Mouse (Mus musculus) liver, embryonic 13.5 days (tissue): ENCODE data around the gene Cox20. TPM values are rescaled to one million over a fixed set of nuclear protein-coding genes. Genes with fewer than 3 reads are reported as not detected.
"Not testable (repeated sequence)": the region's sequence is repeated elsewhere in the genome, so short reads cannot be mapped to it uniquely, and the experiment has no call there.

Experiments
- ATAC-seq: fragments of 200-750 bp; cut with Nextera tagmentation; 2 replicates; pipeline ENCODE4 v1.8.0; 2017; ENCODE audit warnings: low read depth, mild to moderate bottlenecking, moderate number of reproducible peaks, moderate library complexity
- DNase-seq: peaks from one replicate; pipeline ENCODE4 v3.0.0; 2022
- H3K27ac ChIP-seq: fragments of 300-500 bp; sonication (generic); 2 replicates; pipeline ENCODE4 v1.5.1; 2015; ENCODE audit warnings: moderate library complexity, mild to moderate bottlenecking, inconsistent platforms
- H3K27me3 ChIP-seq: fragments of 300-500 bp; sonication (generic); 2 replicates; pipeline ENCODE4 v1.6.1; 2015; ENCODE audit warnings: mild to moderate bottlenecking, inconsistent platforms
- H3K36me3 ChIP-seq: fragments of 300-500 bp; sonication (generic); 2 replicates; pipeline ENCODE4 v1.6.1; 2015; ENCODE audit warnings: mild to moderate bottlenecking, inconsistent platforms
- H3K4me1 ChIP-seq: fragments of 300-500 bp; sonication (generic); replicated peaks from 2 replicates; pipeline ENCODE4 v1.6.1; 2015; ENCODE audit warnings: inconsistent platforms
- H3K4me2 ChIP-seq: fragments of 300-500 bp; sonication (generic); 2 replicates; pipeline ENCODE4 v1.6.1; 2015; ENCODE audit warnings: inconsistent platforms, mild to moderate bottlenecking, moderate library complexity
- H3K4me3 ChIP-seq: fragments of 300-500 bp; sonication (generic); replicated peaks from 2 replicates; pipeline ENCODE4 v1.5.1; 2015; ENCODE audit warnings: mild to moderate bottlenecking, inconsistent platforms
- H3K9ac ChIP-seq: fragments of 300-500 bp; sonication (generic); 2 replicates; pipeline ENCODE4 v1.6.1; 2015; ENCODE audit warnings: mild to moderate bottlenecking, inconsistent platforms
- H3K9me3 ChIP-seq: fragments of 300-500 bp; sonication (generic); replicated peaks from 2 replicates; pipeline ENCODE4 v1.6.1; 2016; ENCODE audit warnings: inconsistent platforms
- WGBS: fragments of 180-500 bp; shearing (Covaris S2); methylation state at CpG from one replicate; pipeline ENCODE4 v1.1.7; 2015; ENCODE audit not compliant: insufficient replicate concordance; 5-methylcytosine and 5-hydroxymethylcytosine counted together
- polyA plus RNA-seq: library from polyadenylated mRNA; unstranded; fragments of >200 nt; fragmentation: Nextera tagmentation; extraction: Ambion mirVana; gene quantifications from 2 replicates; pipeline ENCODE4 v1.2.1, GENCODE M21; 2015

The Cox20 gene
- polyA plus RNA-seq, 1 experiment from 2014 or later = 96.7 TPM

DNA sequence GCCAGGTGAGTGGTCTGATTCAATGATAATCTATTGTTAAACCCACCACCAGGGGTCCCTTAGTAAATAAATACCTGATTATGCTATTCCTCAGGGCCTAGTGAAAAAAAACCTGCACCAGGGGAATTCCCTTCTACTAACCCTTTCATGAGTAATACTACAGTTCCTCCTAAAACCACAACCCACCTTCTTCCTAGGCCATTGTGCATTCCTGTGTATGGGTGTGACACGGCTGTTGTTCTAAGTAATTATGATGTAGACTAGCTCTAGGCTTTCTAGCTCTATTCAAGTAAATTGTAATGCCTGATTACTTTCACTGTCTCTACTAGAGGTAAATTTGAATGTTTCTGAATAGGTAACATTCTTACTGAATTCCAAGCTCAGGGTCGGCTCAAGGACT is 17.7 kb upstream of the Cox20 start:
- H3K27ac ChIP-seq, H3K4me1 ChIP-seq, H3K36me3 ChIP-seq, H3K4me3 ChIP-seq, H3K9ac ChIP-seq, H3K4me2 ChIP-seq, H3K9me3 ChIP-seq, ATAC-seq, H3K27me3 ChIP-seq, DNase-seq: not testable (repeated sequence)
- WGBS = 66% methylated on average over 2 of the region's 2 CpGs

DNA sequence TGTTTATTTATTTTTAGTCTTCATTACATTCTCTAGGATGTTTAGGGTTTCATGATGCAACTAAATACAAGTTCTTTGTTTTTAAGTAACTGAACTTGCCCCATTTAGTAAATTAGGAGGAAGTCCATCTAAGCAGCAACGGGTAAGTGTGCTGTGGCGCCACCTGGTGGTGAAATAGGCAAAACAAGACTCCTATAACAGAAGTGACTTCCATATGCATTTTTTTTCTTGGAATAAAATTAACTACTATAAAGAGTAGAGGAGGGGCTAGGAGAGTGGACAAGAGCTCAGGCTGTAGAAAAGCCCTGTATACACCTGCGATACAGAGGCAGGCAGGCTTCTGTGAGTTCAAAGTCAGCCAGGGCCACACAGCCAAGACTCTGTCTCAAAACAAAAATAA is 15.5 kb upstream of the Cox20 start:
- ATAC-seq (no peak), DNase-seq (peak; percentile 46)
- no peaks in the 10 kb centered on the region for H3K27me3 ChIP-seq
- no peak overlapping the region for H3K27ac ChIP-seq
- WGBS = 14% methylated on average over 3 of the region's 3 CpGs
- no peaks in the 10 kb centered on the region for H3K36me3 ChIP-seq
- no peak overlapping the region for H3K9ac ChIP-seq
- H3K4me1 ChIP-seq = no peaks in the 10 kb centered on the region
- no peak overlapping the region for H3K4me3 ChIP-seq
- no peaks in the 10 kb centered on the region for H3K9me3 ChIP-seq
- H3K4me2 ChIP-seq = no peak overlapping the region

DNA sequence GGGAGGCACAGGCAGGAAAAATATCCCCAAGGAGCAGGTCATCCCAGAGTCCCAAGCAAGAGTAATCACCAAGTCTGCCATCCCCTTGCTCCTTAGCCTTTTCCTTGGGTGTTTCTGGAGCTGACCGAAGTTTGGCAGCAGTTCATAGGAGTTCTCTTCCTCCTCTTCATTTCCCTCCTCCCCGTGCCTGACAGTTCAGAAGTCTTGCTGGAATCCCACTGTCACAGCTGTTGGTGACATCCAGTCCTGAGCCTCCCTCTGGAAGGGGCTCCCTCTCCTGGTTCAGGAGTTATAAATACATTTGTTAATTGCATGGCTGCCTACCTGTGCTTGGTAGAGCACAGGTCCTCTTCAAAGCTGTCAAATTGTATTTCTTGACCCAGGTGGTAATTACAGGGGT is 9.4 kb upstream of the Cox20 start:
- H3K27me3 ChIP-seq = no peaks in the 10 kb centered on the region

DNA sequence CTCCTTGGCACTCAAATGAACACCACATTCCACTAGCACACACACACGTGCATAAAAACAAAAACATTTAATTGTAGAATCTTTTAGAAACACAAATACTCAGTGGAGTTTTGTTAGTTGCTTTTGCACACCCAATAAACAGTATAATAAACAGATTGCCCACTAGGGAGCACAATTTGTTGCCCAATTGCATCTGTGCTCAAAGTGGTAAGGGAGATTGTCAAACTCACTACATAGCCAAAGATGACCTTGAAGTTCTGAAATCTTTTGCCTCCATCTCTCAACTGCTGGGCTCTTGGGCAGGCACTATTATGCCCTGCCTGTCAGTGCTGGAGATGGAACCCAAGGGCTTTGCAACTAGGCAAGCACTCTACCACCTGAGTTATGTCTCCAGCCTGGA is 8.8 kb upstream of the Cox20 start:
- no peak overlapping the region for H3K4me3 ChIP-seq
- no peaks in the 10 kb centered on the region for H3K27me3 ChIP-seq
- H3K9me3 ChIP-seq = no peaks in the 10 kb centered on the region
- DNase-seq = no peak
- no peak overlapping the region for H3K9ac ChIP-seq
- 55% methylated on average over 1 of the region's 1 CpGs for WGBS
- H3K4me1 ChIP-seq = peaks cover 12% of the 10 kb centered on the region
- ATAC-seq = no peak
- H3K4me2 ChIP-seq = no peak overlapping the region
- no peaks in the 10 kb centered on the region for H3K36me3 ChIP-seq
- no peak overlapping the region for H3K27ac ChIP-seq

More for the DNA sequence above, 9.4 kb upstream of the Cox20 start:
- Histone ChIP-seq H3K4me3 (no peak overlapping the region), H3K27ac (no peak overlapping the region), H3K4me1 (peaks cover 12% of the 10 kb centered on the region), H3K4me2 (no peak overlapping the region), H3K36me3 (no peaks in the 10 kb centered on the region), H3K9me3 (no peaks in the 10 kb centered on the region), H3K9ac (no peak overlapping the region)
- DNase-seq = no peak
- ATAC-seq = no peak
- WGBS = 60% methylated on average over 2 of the region's 2 CpGs

DNA sequence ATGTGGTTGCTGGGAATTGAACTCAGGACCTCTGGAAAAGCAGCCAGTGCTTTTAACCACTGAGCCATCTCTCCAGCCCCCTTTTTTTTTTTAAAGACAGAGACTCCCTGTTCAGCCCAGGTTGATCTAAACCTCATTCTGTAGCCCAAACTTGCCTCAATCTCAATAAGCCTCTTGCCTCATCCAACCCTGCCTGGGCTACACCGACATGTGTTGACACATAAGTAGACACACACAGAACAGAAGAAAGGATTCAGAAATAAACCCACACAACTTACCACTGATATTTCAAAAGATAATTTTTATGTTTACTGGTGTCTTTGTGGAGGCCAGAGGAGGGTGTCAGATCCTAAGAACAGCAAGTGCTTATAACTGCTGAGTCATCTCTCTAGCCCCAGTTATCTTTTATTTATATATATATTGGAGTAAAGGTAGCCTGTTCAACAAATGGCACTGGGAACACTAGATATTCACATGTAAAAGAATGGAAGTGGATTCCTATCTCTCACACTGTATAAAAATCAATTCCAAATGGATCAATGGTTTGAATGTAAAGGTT is 5.8 kb upstream of the Cox20 start:
- Histone ChIP-seq H3K27ac (peak overlapping the region; percentile 69), H3K4me3 (no peak overlapping the region), H3K9ac (no peak overlapping the region), H3K4me2 (no peak overlapping the region), H3K36me3 (no peaks in the 10 kb centered on the region), H3K9me3 (no peaks in the 10 kb centered on the region), H3K4me1 (peaks cover 29% of the 10 kb centered on the region), H3K27me3 (no peaks in the 10 kb centered on the region)
- peak; percentile 70 for ATAC-seq
- 81% methylated on average over 1 of the region's 1 CpGs for WGBS
- peak; percentile 17 for DNase-seq

DNA sequence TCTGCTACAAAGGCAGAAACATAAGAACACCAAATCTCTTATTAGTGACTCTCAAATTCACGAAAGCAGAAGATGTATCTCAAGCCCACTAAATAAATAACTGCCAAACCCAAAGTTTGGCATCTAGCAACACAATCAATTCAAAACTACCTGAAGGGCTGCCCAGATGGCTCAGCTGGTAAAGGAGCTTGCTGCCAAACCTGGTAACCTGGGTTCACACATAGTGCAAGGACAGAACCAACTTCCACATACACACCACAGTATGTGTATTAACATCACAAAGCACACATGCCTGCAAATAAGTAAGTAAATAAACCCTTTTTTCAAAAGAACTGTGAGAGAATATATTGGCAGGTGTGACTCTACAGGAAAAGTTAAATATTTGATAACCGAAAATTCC is 4.7 kb upstream of the Cox20 start:
- ATAC-seq (no peak), DNase-seq (no peak)
- WGBS = 82% methylated on average over 2 of the region's 2 CpGs
- no peak overlapping the region for H3K9ac ChIP-seq
- H3K27me3 ChIP-seq = no peaks in the 10 kb centered on the region
- no peak overlapping the region for H3K4me2 ChIP-seq
- H3K36me3 ChIP-seq = no peaks in the 10 kb centered on the region
- H3K4me3 ChIP-seq = no peak overlapping the region
- H3K27ac ChIP-seq = 0 out of 2 replicates have a peak overlapping the region, but pooled peaks have one; percentile 13
- peaks cover 29% of the 10 kb centered on the region for H3K4me1 ChIP-seq
- H3K9me3 ChIP-seq = no peaks in the 10 kb centered on the region

DNA sequence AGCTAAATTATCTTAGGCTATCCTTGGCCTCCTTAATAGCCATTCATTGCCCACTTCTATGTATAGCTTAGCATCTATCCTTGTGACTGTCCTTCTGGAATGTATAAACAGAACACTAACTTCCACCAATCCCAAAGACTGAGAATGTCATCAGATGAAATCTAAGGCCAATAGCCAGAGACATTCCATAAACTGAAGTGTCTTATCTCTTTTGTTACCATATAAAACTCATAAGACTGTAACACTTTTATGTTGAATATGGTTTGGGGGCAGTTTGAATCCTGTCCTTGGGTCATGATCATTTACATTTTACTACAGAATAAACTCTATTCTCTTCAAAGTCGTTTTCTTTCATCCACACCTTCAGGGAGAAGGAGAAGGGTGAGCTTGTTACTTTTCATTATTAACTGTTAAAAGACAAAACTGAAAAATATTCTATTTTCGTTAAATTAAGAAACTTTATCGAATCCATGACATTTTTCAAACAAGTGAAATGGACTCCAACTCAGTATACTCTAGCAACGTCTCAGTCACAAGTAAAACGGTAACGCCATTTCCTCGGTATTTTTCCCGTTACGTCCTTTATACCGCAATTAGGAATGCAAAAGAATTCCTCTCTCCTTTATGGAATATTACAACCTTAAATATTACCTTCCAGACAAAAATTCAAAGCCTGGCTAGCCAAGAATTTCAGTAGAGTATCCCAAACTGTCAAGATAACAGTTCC is 1.5 kb upstream of the Cox20 start:
- 27% methylated on average over 10 of the region's 10 CpGs for whole genome bisulfite sequencing
- Histone ChIP-seq H3K4me3 (peak overlapping the region; percentile 70), H3K9ac (peak overlapping the region; percentile 91), H3K4me1 (peaks cover 53% of the 10 kb centered on the region), H3K9me3 (no peaks in the 10 kb centered on the region), H3K27ac (peak overlapping the region; percentile 99), H3K27me3 (no peaks in the 10 kb centered on the region), H3K36me3 (peaks cover 18% of the 10 kb centered on the region), H3K4me2 (peak overlapping the region; percentile 75)
- ATAC-seq = no peak
- DNase-seq = no peak

DNA sequence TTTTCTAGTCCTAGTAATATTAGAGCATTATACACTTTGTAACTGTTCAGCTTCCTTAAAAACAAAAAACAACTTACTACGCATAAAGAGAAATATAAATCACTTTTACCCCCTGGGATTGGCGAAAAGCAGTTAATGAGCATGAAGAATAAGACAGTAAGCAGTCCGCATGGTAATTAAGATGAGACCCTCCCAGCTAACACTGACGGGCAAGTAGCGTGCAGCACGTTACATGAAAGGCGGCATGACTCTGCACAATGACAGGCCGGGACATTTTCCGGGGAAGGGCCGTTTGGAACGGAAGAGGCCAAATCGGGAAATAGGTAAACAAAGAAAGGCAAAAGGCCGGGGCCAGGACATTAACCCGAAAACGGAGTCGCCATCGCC is 935 bp upstream of the Cox20 start:
- H3K4me1 ChIP-seq = peaks cover 56% of the 10 kb centered on the region
- peak overlapping the region; percentile 70 for H3K4me3 ChIP-seq
- peak overlapping the region; percentile 75 for H3K4me2 ChIP-seq
- H3K27ac ChIP-seq = peak overlapping the region; percentile 99
- H3K9ac ChIP-seq = peak overlapping the region; percentile 91
- peaks cover 24% of the 10 kb centered on the region for H3K36me3 ChIP-seq
- ATAC-seq = peak; percentile 62
- H3K27me3 ChIP-seq = no peaks in the 10 kb centered on the region
- WGBS = under 1% methylated on average over 17 of the region's 17 CpGs
- DNase-seq = peak; percentile 82
- no peaks in the 10 kb centered on the region for H3K9me3 ChIP-seq

DNA sequence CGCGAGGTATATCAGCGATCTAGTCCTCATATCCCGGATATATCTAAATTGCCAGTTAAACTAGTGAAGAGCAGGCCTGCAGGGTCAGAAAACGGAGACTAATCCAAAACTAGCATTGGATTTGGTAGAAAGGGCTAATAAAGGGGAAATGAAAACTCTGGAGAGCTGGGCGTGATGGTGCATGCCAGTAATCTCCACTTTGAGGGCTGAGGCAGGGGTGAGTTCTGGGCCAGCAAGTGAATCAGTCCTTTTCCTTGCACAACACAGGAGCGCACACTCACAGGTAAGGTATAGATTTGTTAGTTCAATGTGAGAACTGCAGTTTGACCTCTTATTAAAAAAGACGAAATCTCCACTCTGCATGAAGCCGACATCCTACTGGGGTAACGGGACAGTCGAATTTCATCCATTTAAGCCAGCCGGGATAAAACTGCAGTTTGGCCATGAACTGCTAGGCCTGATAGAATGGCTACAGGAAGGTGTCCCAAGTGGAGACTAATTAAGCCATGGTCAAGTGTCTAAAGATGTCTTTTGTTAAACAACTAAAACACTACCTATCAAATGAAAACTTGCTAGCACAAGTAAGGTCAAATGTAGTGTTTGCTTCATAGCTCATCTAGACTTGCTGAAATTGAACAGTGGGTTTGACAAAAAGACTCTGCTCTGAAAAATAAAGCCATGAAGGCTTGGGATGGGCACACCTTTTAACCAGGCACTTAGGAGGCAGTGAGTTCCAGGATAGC is 536 bp downstream of the Cox20 start:
- peak; percentile 29 for DNase-seq
- Histone ChIP-seq H3K27me3 (no peaks in the 10 kb centered on the region), H3K9ac (peak overlapping the region; percentile 91), H3K27ac (peak overlapping the region; percentile 99), H3K4me1 (peaks cover 51% of the 10 kb centered on the region), H3K36me3 (peaks cover 35% of the 10 kb centered on the region), H3K9me3 (no peaks in the 10 kb centered on the region), H3K4me2 (peak overlapping the region; percentile 75), H3K4me3 (peak overlapping the region; percentile 70)
- under 1% methylated on average over 12 of the region's 12 CpGs for WGBS
- peak; percentile 32 for ATAC-seq

DNA sequence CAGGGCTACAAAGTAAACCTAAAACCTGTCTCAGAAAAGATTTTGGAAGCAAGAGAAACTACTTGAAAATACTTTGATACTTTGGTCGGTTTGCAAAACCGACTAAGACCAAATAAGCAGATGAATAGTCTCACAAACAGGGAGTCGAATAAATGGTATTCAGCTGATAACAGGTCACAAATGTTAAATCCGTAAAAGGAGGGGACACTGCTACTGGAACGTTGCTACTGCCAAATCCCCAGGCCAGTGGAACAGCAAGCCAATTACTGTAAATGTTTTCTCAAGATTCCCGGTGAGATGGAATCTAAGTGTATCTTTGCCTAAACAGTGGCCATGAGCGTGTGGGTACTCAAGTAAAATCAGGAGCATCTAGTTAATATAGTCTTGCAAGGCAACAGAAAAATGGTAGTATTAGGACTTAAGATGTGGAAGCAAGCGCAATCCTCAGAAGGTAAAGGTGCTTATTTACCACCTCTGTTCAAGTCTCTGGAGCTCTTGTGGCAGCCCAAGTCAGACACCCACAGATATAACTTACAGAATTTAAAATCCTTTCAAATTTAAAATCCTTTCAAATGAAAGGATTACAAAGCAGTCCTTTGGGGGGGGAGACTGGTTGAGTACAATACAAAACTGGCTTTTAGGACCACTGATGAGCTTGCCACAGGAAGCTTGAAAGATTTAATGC is 1.2 kb downstream of the Cox20 start:
- peak overlapping the region; percentile 75 for H3K4me2 ChIP-seq
- H3K4me1 ChIP-seq = peaks cover 51% of the 10 kb centered on the region
- no peaks in the 10 kb centered on the region for H3K27me3 ChIP-seq
- peak overlapping the region; percentile 91 for H3K9ac ChIP-seq
- peak overlapping the region; percentile 70 for H3K4me3 ChIP-seq
- H3K36me3 ChIP-seq = peaks cover 42% of the 10 kb centered on the region
- H3K27ac ChIP-seq = peak overlapping the region; percentile 99
- WGBS = 17% methylated on average over 8 of the region's 8 CpGs
- ATAC-seq (no peak), DNase-seq (no peak)
- no peaks in the 10 kb centered on the region for H3K9me3 ChIP-seq
